Mouse (Mus musculus) adrenal gland, adult 8-10 months (tissue): ENCODE data around the gene Rundc1. TPM values are rescaled to one million over a fixed set of nuclear protein-coding genes. Genes with fewer than 3 reads are reported as not detected.
"Not testable (repeated sequence)": the region's sequence is repeated elsewhere in the genome, so short reads cannot be mapped to it uniquely, and the experiment has no call there.

ENCODE experiments used
- DNase-seq: peaks from one replicate; pipeline ENCODE4 v3.0.0; 2022
- microRNA-seq, 2 experiments: library from miRNA; unstranded; fragments of <30 nt; microRNA quantifications; one replicate each; pipeline ENCODE4 v1.2.0; 2022
- total RNA-seq, 4 experiments: library from RNA; stranded (reverse); gene quantifications; 2 replicates each; pipeline ENCODE4 v1.2.4; 2022

The Rundc1 gene
- total RNA-seq, 4 experiments from 2014 or later, result 31.4 to 37.4 (median 33.0) TPM

DNA sequence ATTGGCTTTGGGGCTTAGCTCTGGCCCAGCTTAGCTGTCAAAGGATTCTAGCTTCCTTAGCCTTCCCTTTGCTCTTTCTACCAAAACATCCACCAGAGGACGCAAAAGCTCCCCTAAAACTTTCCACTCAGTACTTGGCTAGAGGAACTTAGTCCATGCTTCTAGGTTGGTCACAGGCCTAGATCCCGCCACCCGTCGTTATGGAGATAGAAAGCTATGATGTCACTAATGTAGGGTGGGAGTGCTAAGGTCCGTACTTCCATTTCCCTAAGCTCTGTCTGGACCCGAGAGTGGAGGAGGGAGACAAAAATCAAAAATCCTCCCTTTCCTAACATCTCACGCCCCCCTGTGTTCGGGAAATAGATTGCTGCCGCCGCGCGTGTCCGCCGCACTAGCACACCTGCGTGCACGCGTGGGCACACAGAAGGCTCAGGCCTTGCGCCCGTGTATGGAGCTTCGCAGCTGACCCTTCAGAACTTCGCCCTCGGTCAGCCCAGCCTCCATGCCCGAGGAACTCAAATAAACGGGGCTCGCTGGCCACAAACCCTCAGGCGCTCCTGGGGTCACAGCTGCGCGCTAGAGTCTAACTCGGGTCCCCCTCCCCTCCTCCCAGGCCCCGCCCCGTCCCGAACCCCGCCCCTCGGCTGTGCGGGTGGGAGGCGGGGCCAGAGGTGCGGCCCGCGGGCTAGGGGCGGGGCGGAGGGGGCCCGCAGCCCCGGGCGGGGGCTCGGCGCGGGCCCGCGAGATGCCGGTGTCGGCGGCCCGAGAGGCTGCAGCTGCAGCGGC is 42.8 kb downstream of the Rundc1 start:
- peak; percentile 79 for DNase-seq

DNA sequence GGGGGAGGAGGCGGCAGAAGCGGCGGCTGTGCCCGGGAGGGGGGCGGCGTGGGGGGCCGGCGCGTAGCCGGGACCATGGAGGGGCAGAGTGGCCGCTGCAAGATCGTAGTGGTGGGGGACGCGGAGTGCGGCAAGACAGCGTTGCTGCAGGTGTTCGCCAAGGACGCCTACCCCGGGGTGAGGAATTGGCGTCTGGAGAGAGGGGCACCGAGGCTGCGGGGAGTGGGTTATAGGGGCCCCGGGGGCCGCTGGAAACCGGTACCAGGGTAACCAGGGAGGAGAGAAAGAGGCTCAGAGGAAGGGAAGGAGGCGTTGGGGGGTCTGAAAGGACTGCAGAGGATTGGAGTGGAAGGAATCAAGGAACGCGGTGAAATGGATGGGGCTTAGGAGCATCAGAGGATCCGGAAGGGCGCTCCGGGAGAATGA is 43.4 kb downstream of the Rundc1 start:
- no peak for DNase-seq

DNA sequence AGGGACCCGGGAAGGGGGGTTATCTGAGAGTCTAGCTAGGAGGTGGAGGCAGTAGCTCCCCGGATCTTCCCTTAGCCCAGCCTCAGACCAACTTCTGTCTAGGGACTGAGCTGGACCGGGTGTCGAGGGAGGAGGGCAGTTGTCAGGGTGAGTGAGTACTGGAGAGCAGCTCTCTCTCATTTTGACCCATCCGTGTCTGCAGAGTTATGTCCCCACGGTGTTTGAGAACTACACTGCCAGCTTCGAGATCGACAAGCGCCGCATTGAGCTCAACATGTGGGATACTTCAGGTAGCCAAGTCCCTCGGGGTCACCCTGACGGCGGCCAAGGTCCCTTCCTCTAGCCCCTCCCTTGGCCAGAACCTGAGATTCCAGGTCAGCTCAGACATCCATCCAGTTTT is 43.8 kb downstream of the Rundc1 start:
- DNase-seq, result no peak

DNA sequence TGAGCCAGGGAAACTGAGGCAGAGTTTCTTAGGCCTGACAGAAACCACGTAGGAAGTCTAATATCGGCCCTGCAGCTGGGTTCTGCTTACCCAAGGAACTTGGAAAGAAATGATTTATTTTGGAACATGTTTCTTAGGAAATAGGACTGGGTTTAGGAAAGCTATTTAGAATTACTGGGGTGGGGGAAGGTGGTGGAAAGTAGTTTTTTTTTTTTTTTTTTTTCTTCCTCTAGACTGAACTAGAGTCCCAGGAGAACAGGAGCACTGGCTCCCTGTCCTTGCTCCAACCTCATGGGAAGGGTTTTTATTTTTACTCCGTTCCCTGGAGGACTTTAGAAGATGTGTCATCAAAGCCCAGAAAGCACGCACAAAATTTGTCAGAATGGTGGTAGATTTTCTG is 44.3 kb downstream of the Rundc1 start:
- DNase-seq, result no peak

DNA sequence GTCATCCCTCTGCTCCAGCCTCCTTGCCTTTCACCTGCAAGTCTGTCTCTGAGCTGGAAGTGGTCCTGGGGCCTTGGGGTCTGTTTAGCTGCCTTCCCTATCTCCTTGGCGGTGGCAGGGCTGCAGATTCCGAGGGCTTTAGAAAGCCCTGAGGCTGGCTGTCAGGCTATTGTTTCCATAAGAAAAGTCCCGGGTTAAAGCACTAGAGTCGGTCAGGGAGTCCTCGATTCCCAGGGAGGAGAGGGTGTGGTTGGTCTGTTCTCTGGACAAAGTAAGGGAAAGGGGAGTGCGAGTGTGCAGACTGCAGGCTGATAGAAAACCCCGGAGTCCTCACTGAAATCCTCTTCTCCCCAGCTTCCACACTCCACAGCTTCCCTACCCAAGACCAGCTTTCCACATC is 45.3 kb downstream of the Rundc1 start:
- no peak for DNase-seq

DNA sequence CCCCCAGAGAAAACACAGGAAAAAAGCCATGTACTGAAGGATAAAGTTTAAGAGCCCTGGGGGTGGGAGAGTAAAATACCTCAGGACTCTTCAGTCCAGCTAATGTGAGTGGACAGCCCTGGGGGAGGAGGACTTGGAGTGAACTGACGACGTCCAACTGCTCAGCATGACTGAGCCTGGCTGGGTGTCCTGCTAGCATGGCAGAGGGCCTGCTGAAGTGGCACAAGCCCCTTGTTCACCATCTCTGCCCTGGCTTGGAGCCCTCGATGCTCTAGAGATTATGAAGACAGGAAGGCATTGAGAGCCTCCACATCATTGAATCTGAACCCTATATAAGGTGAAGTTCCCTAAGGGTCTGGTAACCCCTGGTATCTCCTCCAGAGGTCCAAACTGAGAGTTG is 47.0 kb downstream of the Rundc1 start:
- no peak for DNase-seq

DNA sequence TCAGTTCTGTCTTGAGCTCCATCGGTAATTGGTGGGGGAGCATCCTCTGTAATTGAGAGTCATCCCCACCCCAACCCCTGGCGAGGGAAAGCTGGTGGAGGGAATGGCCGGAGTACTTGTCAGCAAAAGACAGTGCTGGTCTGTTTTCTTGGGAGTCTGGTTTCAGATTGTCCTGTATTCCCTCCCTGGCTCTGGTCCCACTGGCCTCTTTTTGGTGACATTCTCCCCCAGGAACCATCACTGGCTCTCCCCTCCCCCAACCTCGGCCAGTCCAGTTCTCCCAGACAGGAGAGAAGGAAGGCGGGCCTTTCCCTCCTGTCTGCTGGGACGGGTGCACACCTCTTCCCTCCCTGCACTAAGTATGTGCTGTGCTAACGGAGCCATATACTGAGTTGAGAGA is 47.5 kb downstream of the Rundc1 start:
- DNase-seq, result no peak

DNA sequence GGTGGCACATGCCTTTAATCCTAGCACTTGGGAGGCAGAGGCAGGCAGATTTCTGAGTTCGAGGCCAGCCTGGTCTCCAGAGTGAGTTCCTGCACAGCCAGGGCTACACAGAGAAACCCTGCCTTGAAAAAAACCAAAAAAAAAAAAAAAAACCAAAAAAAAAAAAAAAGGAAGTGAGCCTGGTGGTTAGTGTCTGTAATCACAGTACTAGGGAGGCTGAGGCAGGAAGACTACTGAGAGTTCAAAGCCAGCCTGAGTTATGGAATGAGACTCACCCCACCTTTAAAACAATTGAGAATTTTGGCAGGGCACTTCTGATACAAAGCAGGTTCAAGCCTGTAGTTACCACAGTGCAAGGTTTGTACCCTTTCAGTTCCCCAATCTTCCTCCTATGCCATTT is 48.8 kb downstream of the Rundc1 start:
- DNase-seq, result not testable (repeated sequence)

DNA sequence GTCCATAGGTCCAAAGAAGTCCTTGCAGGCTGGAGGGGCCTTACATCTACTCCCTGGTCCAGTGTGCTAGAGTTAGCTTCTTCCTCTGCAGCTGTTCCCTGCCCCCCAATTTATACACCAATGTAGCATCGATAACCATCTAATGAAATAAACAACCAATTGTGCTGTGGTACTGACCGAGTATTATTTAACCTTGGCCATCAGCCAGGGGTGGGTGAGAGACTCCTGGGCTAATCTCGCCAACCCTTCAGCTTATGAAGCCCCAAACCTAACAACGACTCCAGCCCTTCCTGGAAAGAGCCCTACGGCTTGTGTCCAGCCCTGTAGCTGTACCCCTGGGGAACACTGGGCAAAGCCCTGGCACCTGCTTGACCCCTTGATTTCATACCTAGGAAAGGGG is 49.4 kb downstream of the Rundc1 start:
- DNase-seq, result no peak

DNA sequence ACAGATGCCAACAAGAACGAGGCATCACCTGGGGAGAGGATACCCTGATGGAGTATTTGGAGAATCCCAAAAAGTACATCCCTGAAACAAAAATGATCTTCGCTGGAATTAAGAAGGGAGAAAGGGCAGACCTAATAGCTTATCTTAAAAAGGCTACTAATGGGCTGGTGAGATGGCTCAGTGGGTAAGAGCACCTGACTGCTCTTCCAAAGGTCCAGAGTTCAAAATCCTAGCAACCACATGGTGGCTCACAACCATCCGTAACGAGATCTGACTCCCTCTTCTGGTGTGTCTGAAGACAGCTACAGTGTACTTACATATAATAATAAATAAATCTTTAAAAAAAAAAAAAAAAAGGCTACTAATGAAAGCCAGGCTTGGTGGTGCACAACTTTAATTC is 51.5 kb downstream of the Rundc1 start:
- not testable (repeated sequence) for DNase-seq

DNA sequence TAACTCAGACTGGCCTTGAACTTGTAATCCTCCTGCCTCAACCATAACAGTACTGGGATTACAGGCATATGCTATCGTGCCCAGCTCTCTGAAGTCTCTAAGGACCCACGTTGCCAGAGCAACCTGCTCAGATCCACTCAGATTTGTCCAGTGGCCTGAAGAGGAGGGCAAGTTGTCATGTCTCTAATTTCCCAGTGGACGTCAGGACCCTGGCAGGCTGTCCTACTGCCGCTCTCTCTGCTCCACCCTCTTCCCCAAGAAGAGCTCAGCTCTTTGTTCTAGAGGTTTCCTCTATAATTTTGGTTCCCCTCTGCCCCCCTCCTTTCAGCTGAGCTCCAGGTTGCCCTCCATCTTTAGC is 52.3 kb downstream of the Rundc1 start:
- DNase-seq, result no peak

DNA sequence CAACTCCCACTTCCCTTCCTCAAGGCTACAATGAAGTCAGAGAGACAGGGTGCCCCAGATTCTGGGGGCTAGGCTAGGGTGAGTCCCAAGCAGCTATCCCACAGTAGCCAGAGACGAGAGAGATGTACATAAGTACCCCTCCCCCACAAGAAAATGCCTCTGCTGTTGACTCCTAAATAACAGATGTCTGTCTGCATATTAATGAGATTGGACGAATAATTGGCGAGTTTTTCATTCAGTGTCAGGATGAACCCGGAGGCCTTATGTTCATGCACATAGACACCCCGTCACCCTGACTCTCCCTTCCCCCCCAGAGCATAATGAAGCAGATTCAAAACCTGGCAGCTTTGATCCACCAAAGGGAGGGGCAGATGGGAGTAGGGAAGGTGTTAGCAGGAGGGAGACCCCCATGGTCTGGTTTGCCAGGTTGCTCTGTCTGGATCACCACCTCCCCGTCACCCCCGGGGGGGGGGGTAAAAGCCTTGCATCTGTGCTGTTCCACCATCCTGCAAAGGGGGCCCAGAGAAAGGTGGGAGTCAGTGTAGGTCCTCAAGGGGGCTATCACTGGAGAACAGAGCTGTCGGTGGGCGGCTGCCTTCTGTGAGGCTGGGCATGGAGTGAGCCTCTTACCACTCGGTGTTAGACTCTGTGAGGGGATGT is 52.8 kb downstream of the Rundc1 start:
- no peak for DNase-seq

DNA sequence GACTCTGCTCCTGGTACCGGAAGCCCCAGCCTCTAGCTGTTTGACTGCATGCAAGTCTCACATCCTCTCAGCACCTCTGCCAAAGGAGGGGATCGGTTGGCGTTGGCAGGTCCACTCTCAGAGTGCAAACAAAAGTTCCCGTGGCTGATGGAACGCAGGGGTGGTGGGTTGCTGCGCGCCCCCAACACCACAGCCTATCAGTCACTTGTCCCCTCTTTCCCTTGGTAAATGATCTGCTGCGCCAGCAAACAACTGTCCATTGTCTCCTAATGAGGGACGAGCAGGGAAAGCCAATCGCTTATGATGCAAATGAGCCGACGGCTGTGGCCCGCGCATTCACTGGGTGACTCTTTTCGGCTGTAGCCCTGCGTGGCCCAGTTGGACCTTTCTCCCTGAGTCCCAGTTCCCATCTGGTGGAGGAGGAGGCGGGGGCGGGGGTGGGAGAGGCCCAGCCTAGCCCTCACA is 54.3 kb downstream of the Rundc1 start:
- no peak for DNase-seq

DNA sequence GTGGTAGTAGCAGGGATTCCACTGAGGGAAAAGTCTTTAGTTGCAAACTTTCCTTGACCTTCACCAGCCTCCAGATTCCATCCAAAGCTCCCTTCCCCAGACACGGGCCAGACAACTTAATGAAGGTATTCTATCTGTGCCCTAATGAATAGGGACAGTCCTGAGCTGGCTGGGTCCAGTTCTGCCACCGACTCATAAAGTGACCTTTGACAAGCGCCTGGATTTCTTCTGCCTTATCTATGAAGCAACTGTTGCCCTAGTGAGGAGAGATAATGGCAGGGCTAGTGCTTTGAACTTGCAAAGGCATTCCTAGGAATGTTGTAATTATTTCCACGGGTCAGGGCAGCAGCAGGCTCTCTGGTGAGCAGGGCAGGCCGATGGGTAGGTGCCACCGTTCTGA is 56.0 kb downstream of the Rundc1 start:
- no peak for DNase-seq

DNA sequence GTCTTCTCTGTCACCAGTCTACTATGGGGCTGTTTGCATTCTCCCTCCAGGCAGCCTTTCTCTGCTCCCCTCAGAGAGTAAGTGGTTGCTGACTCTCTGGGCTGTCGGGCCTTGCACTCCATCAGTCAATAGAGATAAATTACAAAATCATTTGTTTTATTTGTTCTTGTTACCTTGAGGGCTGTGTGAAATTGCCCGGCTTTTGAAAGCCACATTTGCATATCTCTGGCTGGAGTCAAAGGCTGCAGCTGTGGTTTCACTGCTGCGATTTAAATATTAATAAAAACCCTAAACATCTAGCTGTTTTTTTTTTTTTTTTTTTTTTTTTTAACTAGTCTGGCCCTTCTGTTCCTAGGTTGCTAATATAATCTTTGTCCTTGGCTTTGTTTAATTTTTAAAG is 58.9 kb downstream of the Rundc1 start:
- DNase-seq, result no peak

DNA sequence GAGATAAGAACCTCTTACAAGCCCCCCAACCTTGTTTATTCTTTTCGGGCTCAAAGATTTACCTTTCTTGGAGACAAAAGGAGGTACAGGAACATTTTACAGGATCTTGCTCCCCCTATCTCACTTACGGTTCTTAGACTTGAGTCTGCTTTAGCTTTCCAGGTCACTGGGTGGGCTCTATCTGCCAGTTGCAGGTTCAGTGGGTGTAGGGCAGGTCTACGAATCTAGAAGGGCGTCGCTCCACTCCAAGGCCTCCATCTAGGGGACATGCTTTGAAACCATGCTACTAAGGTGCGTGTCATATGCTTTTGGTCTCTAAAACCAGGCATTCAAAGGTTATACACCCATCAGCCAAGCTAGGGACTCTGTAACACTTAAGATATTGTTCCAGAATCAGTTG is 59.4 kb downstream of the Rundc1 start:
- DNase-seq, result no peak

DNA sequence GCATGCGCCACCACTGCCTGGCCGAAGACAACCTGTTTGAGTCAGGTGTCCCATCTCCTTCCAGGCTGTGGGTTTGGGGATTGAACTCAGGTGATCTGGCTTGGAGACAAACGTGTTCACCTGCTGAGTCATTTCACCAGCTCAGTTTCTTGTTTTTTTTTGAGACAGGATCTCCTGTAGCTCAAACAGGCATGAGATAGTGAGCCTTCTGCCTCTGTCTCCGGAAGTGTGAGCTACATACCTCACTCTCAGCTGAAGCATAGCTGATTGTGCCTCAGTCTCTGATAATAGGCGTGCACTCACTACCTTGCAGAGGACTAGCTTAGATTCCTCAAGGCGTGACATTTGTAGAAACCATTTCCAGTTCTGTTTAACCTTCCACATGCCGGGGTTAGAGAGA is 59.9 kb downstream of the Rundc1 start:
- DNase-seq, result no peak

Small RNAs within 50 kb of the gene (microRNA-seq; reads per million reads assigned to microRNA genes)
- gene Mir6929, result 0.84 to 1.1 reads per million in 2 experiments

Other genes with a start within 250 kb of the Rundc1 start
- gene Ccr10, start 249.6 kb upstream of the Rundc1 start, total RNA-seq, result under 1 TPM; 0.15 to 0.70 (median 0.36) TPM
- gene Ezh1, start 198.6 kb upstream of the Rundc1 start, total RNA-seq, result 10 to 100 TPM; 39.9 to 59.3 (median 47.7) TPM
- gene Ramp2, start 179.1 kb upstream of the Rundc1 start, total RNA-seq, result 10 to 100 TPM; 26.3 to 56.5 (median 40.7) TPM
- 100 to 1,000 TPM; 109 to 120 (median 113) TPM for gene Vps25, start 171.4 kb upstream of the Rundc1 start, total RNA-seq
- gene Wnk4, start 164.5 kb upstream of the Rundc1 start, total RNA-seq, result 1 to 10 TPM; 2.8 to 6.7 (median 4.9) TPM
- gene Cntd1, start 146.1 kb upstream of the Rundc1 start, total RNA-seq, result under 1 TPM; 0.40 to 0.62 (median 0.57) TPM
- 10 to 100 TPM; 67.9 to 76.1 (median 74.4) TPM for gene Coa3, start 146.0 kb upstream of the Rundc1 start, total RNA-seq
- gene Becn1, start 122.8 kb upstream of the Rundc1 start, total RNA-seq, result 100 to 1,000 TPM; 161 to 204 (median 178) TPM
- gene Psme3, start 108.9 kb upstream of the Rundc1 start, total RNA-seq, result 100 to 1,000 TPM; 120 to 143 (median 125) TPM
- 1 to 10 TPM; 4.9 to 10.0 (median 6.8) TPM for gene Aoc2, start 100.0 kb upstream of the Rundc1 start, total RNA-seq
- gene Aoc3, start 94.5 kb upstream of the Rundc1 start, total RNA-seq, result 100 to 1,000 TPM in 1 of 4 experiments, 10 to 100 TPM in 3; 22.9 to 107 (median 42.7) TPM
- 1 to 10 TPM; 2.7 to 5.1 (median 4.6) TPM for gene G6pc, start 57.5 kb upstream of the Rundc1 start, total RNA-seq
- gene Aarsd1, start 7.5 kb upstream of the Rundc1 start, total RNA-seq, result 10 to 100 TPM; 33.7 to 41.1 (median 37.0) TPM
- 1 to 10 TPM; 1.7 to 8.4 (median 5.6) TPM for gene Gm27029, start 289 bp upstream of the Rundc1 start, total RNA-seq
- 1 to 10 TPM; 3.5 to 8.7 (median 6.0) TPM for gene Ptges3l, start 248 bp downstream of the Rundc1 start, total RNA-seq
- 10 to 100 TPM; 48.6 to 99.3 (median 63.5) TPM for gene Rpl27, start 17.2 kb downstream of the Rundc1 start, total RNA-seq
- 10 to 100 TPM; 34.4 to 50.3 (median 46.5) TPM for gene Ifi35, start 23.3 kb downstream of the Rundc1 start, total RNA-seq
- 10 to 100 TPM in 3 of 4 experiments, 1 to 10 TPM in 1; 9.2 to 23.8 (median 16.2) TPM for gene Rnd2, start 39.9 kb downstream of the Rundc1 start, total RNA-seq
- 100 to 1,000 TPM; 135 to 192 (median 171) TPM for gene Vat1, start 41.1 kb downstream of the Rundc1 start, total RNA-seq
- 1 to 10 TPM; 1.0 to 3.0 (median 1.3) TPM for gene Brca1, start 126.9 kb downstream of the Rundc1 start, total RNA-seq
- 100 to 1,000 TPM; 127 to 165 (median 149) TPM for gene Nbr1, start 127.1 kb downstream of the Rundc1 start, total RNA-seq
- 10 to 100 TPM; 12.6 to 23.8 (median 18.7) TPM for gene Tmem106a, start 157.2 kb downstream of the Rundc1 start, total RNA-seq
- gene Gm11634, start 174.2 kb downstream of the Rundc1 start, total RNA-seq, result not detected
- gene Rdm1, start 202.1 kb downstream of the Rundc1 start, total RNA-seq, result 10 to 100 TPM; 30.5 to 45.6 (median 33.6) TPM
- 10 to 100 TPM; 12.5 to 22.1 (median 16.4) TPM for gene Arl4d, start 240.5 kb downstream of the Rundc1 start, total RNA-seq